Mouse (Mus musculus) lung, adult 18-20 months (tissue): ENCODE data around the gene Gm17402.
A peak's percentile ranks its signal among the peaks of the same experiment; 100 is the strongest.

Experiments
- DNase-seq, 2 experiments: peaks; one replicate each; pipeline ENCODE4 v3.0.0; 2022; ENCODE audit warnings: mixed read lengths in 2 of 2

Gm17402 gene

GRCm38 (mm10) chr3:67375063-67375462, at the start of gene Gm17402:
Gm17402 (minus strand) TSS chr3:67375163.
- DNase-seq = no peak

- no peak for DNase-seq
Observed at GRCm38 (mm10) chr3:67378215-67378614, 3.3 kb upstream of the Gm17402 start.

- no peak for DNase-seq
Observed at GRCm38 (mm10) chr3:67374360-67374778, 594 bp downstream of the Gm17402 start.

GRCm38 (mm10) chr3:67373872-67374271, 1.1 kb downstream of the Gm17402 start, which contains the start of gene Mlf1:
Mlf1 (plus strand) TSS chr3:67374097.
- peak; percentile 81 to 87 for DNase-seq

- no peak for DNase-seq
Observed at GRCm38 (mm10) chr3:67372781-67373180, 2.2 kb downstream of the Gm17402 start.

GRCm38 (mm10) chr3:67372194-67372593, 2.8 kb downstream of the Gm17402 start:
- DNase-seq = no peak

- no peak for DNase-seq
Observed at GRCm38 (mm10) chr3:67369407-67370079, 5.4 kb downstream of the Gm17402 start.

GRCm38 (mm10) chr3:67367481-67367880, 7.5 kb downstream of the Gm17402 start:
- DNase-seq = no peak

- no peak for DNase-seq
Observed at GRCm38 (mm10) chr3:67366087-67366892, 8.7 kb downstream of the Gm17402 start.

- no peak for DNase-seq
Observed at GRCm38 (mm10) chr3:67358376-67358775, 16.6 kb downstream of the Gm17402 start.

GRCm38 (mm10) chr3:67352763-67353149, 22.2 kb downstream of the Gm17402 start:
- no peak for DNase-seq

GRCm38 (mm10) chr3:67352128-67352762, 22.7 kb downstream of the Gm17402 start:
- peak in 1 of 2 experiments; percentile 8 for DNase-seq

- no peak for DNase-seq
Observed at GRCm38 (mm10) chr3:67351406-67352127, 23.4 kb downstream of the Gm17402 start.

GRCm38 (mm10) chr3:67346674-67347073, 28.3 kb downstream of the Gm17402 start:
- DNase-seq = no peak

- DNase-seq = peak; percentile 13 to 29
Observed at GRCm38 (mm10) chr3:67344599-67344998, 30.4 kb downstream of the Gm17402 start.

GRCm38 (mm10) chr3:67343004-67343662, 31.8 kb downstream of the Gm17402 start:
- DNase-seq = no peak

GRCm38 (mm10) chr3:67340921-67341320, 34.0 kb downstream of the Gm17402 start:
- no peak for DNase-seq

- DNase-seq = no peak
Observed at GRCm38 (mm10) chr3:67339558-67339957, 35.4 kb downstream of the Gm17402 start.

- no peak for DNase-seq
Observed at GRCm38 (mm10) chr3:67322422-67322821, 52.5 kb downstream of the Gm17402 start.
